Mouse (Mus musculus) midbrain, embryonic 16.5 days (tissue): ENCODE measurements at regions not wholly inside any gene's neighbourhood (a gene's known extent, or its start where the extent isn't known, plus 50 kb on each side); places are given as distances from the start of the nearest gene placed in this dataset.
"Not testable (repeated sequence)": the region's sequence is repeated elsewhere in the genome, so short reads cannot be mapped to it uniquely, and the experiment has no call there.

ENCODE experiments used
- ATAC-seq: fragments of 200-750 bp; cut with Nextera tagmentation; 2 replicates; pipeline ENCODE4 v1.8.0; 2017; ENCODE audit warnings: moderate TSS enrichment
- H3K27ac ChIP-seq: fragments of 300-500 bp; sonication (generic); 2 replicates; pipeline ENCODE4 v1.5.1; 2014; ENCODE audit warnings: mild to moderate bottlenecking, low read length, mixed read lengths
- H3K27me3 ChIP-seq: fragments of 300-500 bp; sonication (generic); 2 replicates; pipeline ENCODE4 v1.6.1; 2014; ENCODE audit warnings: low read depth, low read length, mixed read lengths; ENCODE audit not compliant: control insufficient read depth, insufficient read depth
- H3K36me3 ChIP-seq: fragments of 300-500 bp; sonication (generic); 2 replicates; pipeline ENCODE4 v1.6.1; 2014; ENCODE audit warnings: mild to moderate bottlenecking, low read length, moderate library complexity, mixed read lengths; ENCODE audit not compliant: control insufficient read depth, insufficient read depth
- H3K4me1 ChIP-seq: fragments of 300-500 bp; sonication (generic); 2 replicates; pipeline ENCODE4 v1.6.1; 2014; ENCODE audit warnings: mild to moderate bottlenecking, low read length, mixed read lengths; ENCODE audit not compliant: control insufficient read depth, insufficient read depth
- H3K4me2 ChIP-seq: fragments of 300-500 bp; sonication (generic); 2 replicates; pipeline ENCODE4 v1.6.1; 2014; ENCODE audit warnings: mild to moderate bottlenecking, low read length, mixed read lengths
- H3K4me3 ChIP-seq: fragments of 300-500 bp; sonication (generic); 2 replicates; pipeline ENCODE4 v1.5.1; 2014; ENCODE audit warnings: low read depth, mild to moderate bottlenecking, low read length, moderate library complexity, mixed read lengths
- H3K9ac ChIP-seq: fragments of 300-500 bp; sonication (generic); 2 replicates; pipeline ENCODE4 v1.6.1; 2014; ENCODE audit warnings: low read depth, low read length, mixed read lengths
- H3K9me3 ChIP-seq: fragments of 300-500 bp; sonication (generic); replicated peaks from 2 replicates; pipeline ENCODE4 v1.6.1; 2014; ENCODE audit warnings: mild to moderate bottlenecking, low read length, mixed read lengths; ENCODE audit not compliant: control insufficient read depth, poor library complexity, severe bottlenecking
- WGBS: fragments of 180-500 bp; shearing (Covaris S2); extraction: QIAGEN DNeasy Blood & Tissue Kit; methylation state at CpG from one replicate; pipeline ENCODE4 v1.1.7; 2014; 5-methylcytosine and 5-hydroxymethylcytosine counted together

DNA sequence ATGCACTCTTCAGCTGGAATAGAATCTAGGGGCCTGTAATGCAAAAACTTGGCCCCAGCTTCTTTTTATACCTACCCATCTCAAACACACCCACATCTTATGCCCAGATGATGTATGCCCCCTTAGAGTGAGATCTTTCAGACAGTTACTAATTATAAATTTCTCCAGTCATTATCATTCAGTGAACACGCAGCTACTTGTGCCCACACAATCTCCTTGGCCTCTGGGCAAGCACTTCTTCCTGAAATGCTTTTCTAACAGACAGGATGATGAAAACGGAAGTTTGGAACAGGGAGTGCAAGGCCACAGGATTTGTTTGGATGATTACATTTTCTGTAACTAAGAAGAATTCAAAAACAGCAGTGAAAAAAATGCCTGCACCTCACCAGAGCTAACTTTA lies 100.4 kb upstream of the Pdc start:
- H3K36me3 ChIP-seq, result no peaks in the 10 kb centered on the region
- H3K9ac ChIP-seq, result no peak overlapping the region
- no peak overlapping the region for H3K27ac ChIP-seq
- no peak for ATAC-seq
- 87% methylated on average over 2 of the region's 2 CpGs for whole genome bisulfite sequencing
- no peaks in the 10 kb centered on the region for H3K27me3 ChIP-seq
- no peaks in the 10 kb centered on the region for H3K4me1 ChIP-seq
- H3K4me2 ChIP-seq, result no peak overlapping the region
- no peak overlapping the region for H3K4me3 ChIP-seq
- H3K9me3 ChIP-seq, result no peaks in the 10 kb centered on the region

DNA sequence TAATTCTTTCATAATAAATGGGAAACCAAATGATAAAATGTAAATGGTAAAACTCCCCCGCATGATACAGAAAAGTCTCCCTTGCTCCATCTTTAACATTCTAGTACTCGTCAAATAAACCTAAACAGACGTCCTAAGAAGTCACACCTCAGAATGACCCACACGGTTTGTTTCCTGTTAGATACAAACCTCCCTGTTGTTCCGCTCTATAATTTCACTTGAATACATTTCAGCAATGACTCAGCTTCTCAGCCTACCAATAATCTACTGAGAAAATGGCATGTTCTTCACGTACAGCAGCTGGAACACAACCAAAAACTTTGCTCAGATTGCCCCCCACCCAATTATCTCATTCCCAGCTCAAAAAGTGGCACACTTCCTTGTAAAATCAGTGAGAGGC lies 93.7 kb upstream of the Pdc start:
- no peak overlapping the region for H3K9ac ChIP-seq
- no peak overlapping the region for H3K27ac ChIP-seq
- no peak overlapping the region for H3K4me3 ChIP-seq
- H3K9me3 ChIP-seq, result no peaks in the 10 kb centered on the region
- WGBS, result 81% methylated on average over 6 of the region's 6 CpGs
- H3K4me1 ChIP-seq, result no peaks in the 10 kb centered on the region
- H3K4me2 ChIP-seq, result no peak overlapping the region
- H3K36me3 ChIP-seq, result no peaks in the 10 kb centered on the region
- ATAC-seq, result no peak
- H3K27me3 ChIP-seq, result no peaks in the 10 kb centered on the region

DNA sequence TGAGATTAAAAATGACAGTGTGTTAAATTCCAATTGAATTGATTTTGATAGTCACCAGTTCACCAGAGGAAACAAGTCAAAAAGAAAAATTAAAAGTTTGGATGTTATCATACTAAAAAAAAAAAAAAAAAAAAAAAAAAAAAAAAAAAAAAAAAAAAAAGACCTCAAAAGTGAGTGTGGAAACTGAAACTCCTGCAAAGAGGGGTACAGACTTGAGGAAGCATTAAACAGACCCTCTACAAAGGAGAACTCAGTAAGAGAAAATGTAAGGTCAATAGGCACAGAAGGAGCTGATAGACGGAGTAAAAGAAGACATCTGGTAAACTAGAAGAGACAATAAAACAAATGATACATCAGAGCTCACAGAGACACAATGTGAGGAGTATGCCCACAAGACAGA lies 79.7 kb upstream of the Pdc start:
- ATAC-seq, H3K9ac ChIP-seq, H3K4me2 ChIP-seq, H3K27me3 ChIP-seq, H3K4me1 ChIP-seq, H3K9me3 ChIP-seq, H3K27ac ChIP-seq, H3K4me3 ChIP-seq, H3K36me3 ChIP-seq: not testable (repeated sequence)
- WGBS, result 96% methylated on average over 1 of the region's 1 CpGs

DNA sequence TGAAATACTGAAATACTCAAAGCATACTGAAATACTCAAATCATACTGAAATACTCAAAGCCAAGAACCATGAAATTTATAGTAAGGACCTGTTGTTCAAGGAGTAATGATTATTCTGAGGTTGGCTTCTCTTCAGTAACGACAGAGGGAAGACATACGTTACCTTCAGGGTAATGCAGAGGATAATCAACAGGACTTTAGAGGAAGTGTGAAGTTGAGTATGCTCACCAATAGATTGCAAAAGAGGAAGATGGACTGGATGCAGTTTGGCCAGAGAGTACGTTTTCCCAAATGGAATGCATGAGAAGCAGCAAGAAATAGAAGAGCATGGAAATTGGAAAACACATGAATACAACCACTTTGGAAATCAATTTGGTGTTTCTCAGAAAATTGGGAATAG lies 79.1 kb upstream of the Pdc start:
- H3K4me3 ChIP-seq, result no peak overlapping the region
- 92% methylated on average over 3 of the region's 3 CpGs for WGBS

DNA sequence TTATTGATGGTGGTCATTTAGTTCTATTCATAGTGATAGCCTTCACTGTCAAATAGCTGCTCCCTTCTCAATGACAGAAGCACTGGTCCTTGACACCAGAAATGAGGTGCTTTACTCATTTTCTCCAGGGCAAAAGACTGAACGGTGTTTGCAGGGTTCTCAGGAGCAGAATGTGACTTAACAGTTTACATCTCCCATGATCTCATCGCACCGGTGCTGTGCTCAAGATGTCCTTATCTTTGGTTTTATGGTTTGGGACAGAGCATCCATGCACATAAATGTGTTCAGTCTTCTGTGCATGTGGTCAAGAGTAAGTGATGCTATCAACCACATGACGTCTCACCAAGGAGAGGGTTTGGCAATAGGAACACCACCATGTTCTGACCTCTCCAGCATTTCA lies 78.1 kb upstream of the Pdc start:
- Histone ChIP-seq H3K36me3 (no peaks in the 10 kb centered on the region), H3K4me3 (no peak overlapping the region), H3K4me2 (no peak overlapping the region), H3K27ac (no peak overlapping the region), H3K4me1 (no peaks in the 10 kb centered on the region), H3K27me3 (no peaks in the 10 kb centered on the region), H3K9ac (no peak overlapping the region), H3K9me3 (no peaks in the 10 kb centered on the region)
- ATAC-seq, result no peak
- WGBS, result 92% methylated on average over 4 of the region's 4 CpGs

More for the DNA sequence above, 79.1 kb upstream of the Pdc start:
- H3K27ac ChIP-seq, result no peak overlapping the region
- no peak overlapping the region for H3K4me2 ChIP-seq
- H3K36me3 ChIP-seq, result no peaks in the 10 kb centered on the region
- ATAC-seq, result no peak
- H3K9me3 ChIP-seq, result no peaks in the 10 kb centered on the region
- H3K9ac ChIP-seq, result no peak overlapping the region
- H3K27me3 ChIP-seq, result no peaks in the 10 kb centered on the region
- no peaks in the 10 kb centered on the region for H3K4me1 ChIP-seq

DNA sequence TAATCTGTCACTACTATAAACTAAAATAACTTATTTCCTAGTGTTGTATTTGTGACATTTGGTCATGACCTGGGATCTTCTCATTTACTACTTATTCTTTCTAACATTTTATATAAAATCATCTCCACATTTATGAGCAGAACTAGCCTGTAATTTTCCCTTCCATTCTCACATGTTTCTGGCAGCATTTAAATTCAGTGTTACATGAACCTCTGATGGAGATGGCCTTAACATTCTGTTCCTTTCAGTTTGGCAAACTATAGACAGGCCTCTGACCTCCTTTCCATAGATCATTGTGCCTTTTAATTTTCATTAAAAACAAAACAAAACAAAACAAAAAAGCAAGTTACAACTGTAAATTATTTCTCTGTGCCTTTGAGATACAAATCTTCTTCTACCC lies 77.1 kb upstream of the Pdc start:
- Histone ChIP-seq H3K4me1 (no peaks in the 10 kb centered on the region), H3K4me3 (no peak overlapping the region), H3K36me3 (no peaks in the 10 kb centered on the region), H3K27me3 (no peaks in the 10 kb centered on the region), H3K9me3 (no peaks in the 10 kb centered on the region), H3K9ac (no peak overlapping the region), H3K27ac (no peak overlapping the region), H3K4me2 (no peak overlapping the region)
- ATAC-seq, result no peak

DNA sequence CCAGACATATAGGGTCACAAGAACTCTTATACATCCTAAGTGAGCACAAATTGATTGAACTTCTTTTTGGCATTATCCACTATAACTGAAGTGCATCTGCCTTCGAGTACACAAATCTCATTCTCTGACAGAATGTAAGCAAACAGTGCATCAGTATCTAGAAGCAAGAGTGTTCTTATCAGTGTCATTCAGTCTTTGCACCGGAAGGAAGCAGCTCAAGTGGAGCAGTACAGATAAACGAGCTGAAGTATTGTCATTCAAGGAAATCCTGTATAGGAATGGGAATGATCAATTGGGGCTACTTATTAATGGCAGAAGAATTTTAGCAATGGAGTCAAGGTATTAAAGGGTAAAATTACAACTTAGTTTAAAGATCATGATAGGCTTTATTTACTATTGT lies 74.3 kb upstream of the Pdc start:
- H3K27me3 ChIP-seq, result no peaks in the 10 kb centered on the region

DNA sequence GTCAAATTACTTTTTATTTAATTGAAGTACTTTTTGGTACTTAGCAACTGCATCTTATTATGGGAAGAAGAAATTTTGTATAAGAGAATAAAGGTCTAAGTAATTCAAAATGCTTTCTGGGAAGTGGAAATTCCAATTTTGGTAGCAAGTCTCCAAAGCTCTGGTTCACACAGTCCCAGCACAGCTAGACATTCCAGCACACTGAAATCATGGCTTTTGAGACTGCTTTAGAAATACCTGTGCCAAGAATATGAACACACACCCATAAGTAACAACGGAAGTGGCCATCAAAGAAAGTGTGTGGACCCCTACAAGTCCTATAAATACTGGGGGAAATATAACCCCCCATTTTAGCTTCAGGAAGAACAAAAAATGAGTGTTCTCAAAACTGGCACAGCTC lies 67.8 kb upstream of the Pdc start:
- Histone ChIP-seq H3K27ac (no peak overlapping the region), H3K27me3 (no peaks in the 10 kb centered on the region), H3K9ac (no peak overlapping the region), H3K4me1 (no peaks in the 10 kb centered on the region), H3K9me3 (no peaks in the 10 kb centered on the region), H3K4me2 (no peak overlapping the region), H3K36me3 (no peaks in the 10 kb centered on the region), H3K4me3 (no peak overlapping the region)
- ATAC-seq, result no peak
- 87% methylated on average over 1 of the region's 1 CpGs for WGBS

More for the DNA sequence above, 74.3 kb upstream of the Pdc start:
- Histone ChIP-seq H3K4me2 (no peak overlapping the region), H3K9ac (no peak overlapping the region), H3K4me3 (no peak overlapping the region), H3K4me1 (no peaks in the 10 kb centered on the region), H3K9me3 (no peaks in the 10 kb centered on the region), H3K36me3 (no peaks in the 10 kb centered on the region), H3K27ac (no peak overlapping the region)
- 74% methylated on average over 3 of the region's 3 CpGs for WGBS
- no peak for ATAC-seq

DNA sequence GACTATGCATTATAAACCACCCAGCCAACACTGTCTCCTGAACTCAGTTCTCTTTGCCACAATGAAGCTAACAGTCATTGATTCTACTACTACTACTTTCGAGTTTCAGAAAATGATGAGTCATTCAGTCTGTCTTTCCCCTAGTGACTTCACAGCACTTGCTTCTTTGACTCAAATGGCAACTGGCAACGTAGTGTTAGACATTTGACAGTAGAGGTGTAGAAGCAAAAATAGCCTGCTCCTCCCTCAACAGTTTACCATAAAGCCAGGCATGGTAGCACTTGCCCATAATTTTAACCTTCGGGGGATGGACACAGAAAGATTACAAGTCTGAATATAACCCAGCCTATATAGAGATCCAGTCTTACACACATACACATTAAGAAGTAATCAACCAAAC lies 67.3 kb upstream of the Pdc start:
- no peaks in the 10 kb centered on the region for H3K27me3 ChIP-seq
- no peaks in the 10 kb centered on the region for H3K9me3 ChIP-seq
- H3K4me2 ChIP-seq, result no peak overlapping the region
- no peak overlapping the region for H3K27ac ChIP-seq
- ATAC-seq, result no peak
- 89% methylated on average over 3 of the region's 3 CpGs for WGBS
- no peaks in the 10 kb centered on the region for H3K36me3 ChIP-seq
- H3K9ac ChIP-seq, result no peak overlapping the region
- H3K4me1 ChIP-seq, result no peaks in the 10 kb centered on the region
- H3K4me3 ChIP-seq, result no peak overlapping the region

DNA sequence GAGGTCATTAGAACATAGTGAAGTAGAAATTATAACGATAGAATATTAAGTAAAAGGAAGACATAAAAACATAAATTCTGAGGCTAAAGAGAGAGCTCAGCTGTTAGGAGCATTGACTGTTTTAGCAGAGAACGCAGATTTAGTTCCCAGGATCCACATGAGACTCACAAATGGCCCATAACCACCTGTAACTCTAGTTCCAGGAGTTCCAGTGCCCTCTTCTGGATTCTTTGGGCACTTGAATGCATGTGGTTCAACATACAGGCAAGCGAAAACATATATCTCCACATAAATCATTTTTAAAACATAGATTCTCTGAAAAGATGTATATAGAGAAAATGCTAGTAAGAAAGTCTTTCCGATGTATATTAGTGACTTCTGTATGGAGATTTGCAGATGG lies 61.6 kb upstream of the Pdc start:
- no peaks in the 10 kb centered on the region for H3K4me1 ChIP-seq
- H3K36me3 ChIP-seq, result no peaks in the 10 kb centered on the region
- no peak overlapping the region for H3K4me3 ChIP-seq
- H3K27me3 ChIP-seq, result no peaks in the 10 kb centered on the region
- WGBS, result 73% methylated on average over 4 of the region's 4 CpGs
- ATAC-seq, result no peak
- no peak overlapping the region for H3K9ac ChIP-seq
- no peak overlapping the region for H3K27ac ChIP-seq
- no peaks in the 10 kb centered on the region for H3K9me3 ChIP-seq
- H3K4me2 ChIP-seq, result no peak overlapping the region
